Mouse (Mus musculus) ES-Bruce4 (cell line): ENCODE measurements at regions not wholly inside any gene's neighbourhood (a gene's known extent, or its start where the extent isn't known, plus 50 kb on each side); places are given as distances from the start of the nearest gene placed in this dataset.

ENCODE experiments used
- CTCF ChIP-seq: IDR thresholded peaks from one replicate; pipeline ENCODE4 v1.8.1; 2011; ENCODE audit warnings: low read depth, low read length
- POLR2A ChIP-seq: IDR thresholded peaks from one replicate; pipeline ENCODE4 v1.8.1; 2011; ENCODE audit warnings: low read length; ENCODE audit not compliant: insufficient read depth

DNA sequence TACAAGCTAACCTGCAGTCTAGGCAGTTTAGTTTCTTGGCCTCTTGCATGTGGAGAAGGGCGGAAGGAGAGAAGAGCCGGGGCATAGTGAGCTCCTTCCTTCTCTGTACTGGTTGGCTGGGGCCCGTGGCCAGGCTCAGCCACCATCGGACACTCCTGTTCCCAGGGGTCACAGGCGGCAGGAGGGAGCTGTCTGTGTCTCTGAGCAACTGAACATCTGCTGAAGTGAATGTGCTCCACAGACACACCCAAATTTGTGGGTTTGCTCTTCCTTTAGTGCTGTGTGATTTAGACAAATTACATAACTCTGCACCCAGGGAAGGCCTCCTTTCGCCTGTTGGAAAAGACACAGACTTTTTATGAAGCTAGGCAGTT lies 247.6 kb downstream of the Zfp36l1 start:
- no peak for TF ChIP-seq POLR2A
- no peak for TF ChIP-seq CTCF
